Mouse (Mus musculus) heart, adult 8-10 months (tissue): ENCODE data around the gene Tctex1d1. TPM values are rescaled to one million over a fixed set of nuclear protein-coding genes. Genes with fewer than 3 reads are reported as not detected.

Experiments used
- DNase-seq: peaks from one replicate; pipeline ENCODE4 v3.0.0; 2022; ENCODE audit warnings: low spot score
- total RNA-seq, 4 experiments: library from RNA; stranded (reverse); gene quantifications; 2 replicates each; pipeline ENCODE4 v1.2.4; 2022

Gene Tctex1d1
- total RNA-seq, 4 experiments from 2014 or later, result not detected

GRCm38 (mm10) chr4:102988526-102988925, 10.1 kb downstream of the Tctex1d1 start:
- no peak for DNase-seq

DNA sequence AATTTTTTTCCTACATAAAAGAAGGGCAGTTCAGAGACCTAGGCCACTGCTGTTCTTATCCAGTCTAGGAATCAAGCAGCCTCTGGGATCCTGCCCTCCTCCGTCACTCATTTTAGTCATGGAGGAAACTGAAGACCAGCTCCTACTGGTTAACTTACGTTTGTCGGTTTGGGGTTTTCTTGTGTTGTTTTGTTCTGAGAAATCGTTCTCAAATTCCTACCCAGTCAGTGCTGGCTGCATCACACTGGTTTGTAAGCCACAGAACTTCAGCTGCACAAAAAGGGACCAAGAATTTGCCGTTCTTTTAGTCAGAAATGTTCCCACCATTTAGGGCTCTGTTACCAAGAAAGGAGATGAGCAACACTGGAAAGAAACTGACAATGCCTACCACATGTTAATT, 11.0 kb downstream of the Tctex1d1 start:
- DNase-seq, result no peak

GRCm38 (mm10) chr4:102990016-102990415, 11.6 kb downstream of the Tctex1d1 start:
- DNase-seq, result no peak

GRCm38 (mm10) chr4:102990595-102991340, 12.4 kb downstream of the Tctex1d1 start:
- DNase-seq, result no peak

DNA sequence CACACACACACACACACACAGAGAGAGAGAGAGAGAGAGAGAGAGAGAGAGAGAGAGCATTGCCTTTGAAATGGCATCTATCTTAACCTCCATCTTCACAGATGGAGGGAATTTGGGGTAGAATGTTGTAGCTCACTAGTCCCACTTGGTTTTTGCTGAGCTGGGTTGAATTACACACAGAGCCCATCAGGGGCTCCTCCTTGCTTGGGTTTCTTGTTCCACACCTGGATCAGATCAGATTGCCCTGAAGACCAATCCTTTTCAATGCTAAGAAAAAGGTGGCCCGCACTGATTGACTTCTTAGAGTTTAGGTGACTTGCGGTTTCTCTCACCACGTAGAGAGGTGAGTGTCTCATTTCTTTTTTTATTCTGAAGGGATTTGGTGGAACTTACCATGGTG, 13.3 kb downstream of the Tctex1d1 start:
- DNase-seq, result no peak

- DNase-seq, result no peak
Measured at GRCm38 (mm10) chr4:103004681-103005080, 26.3 kb downstream of the Tctex1d1 start.

- DNase-seq, result no peak
Measured at GRCm38 (mm10) chr4:103005190-103005945, 27.0 kb downstream of the Tctex1d1 start.

DNA sequence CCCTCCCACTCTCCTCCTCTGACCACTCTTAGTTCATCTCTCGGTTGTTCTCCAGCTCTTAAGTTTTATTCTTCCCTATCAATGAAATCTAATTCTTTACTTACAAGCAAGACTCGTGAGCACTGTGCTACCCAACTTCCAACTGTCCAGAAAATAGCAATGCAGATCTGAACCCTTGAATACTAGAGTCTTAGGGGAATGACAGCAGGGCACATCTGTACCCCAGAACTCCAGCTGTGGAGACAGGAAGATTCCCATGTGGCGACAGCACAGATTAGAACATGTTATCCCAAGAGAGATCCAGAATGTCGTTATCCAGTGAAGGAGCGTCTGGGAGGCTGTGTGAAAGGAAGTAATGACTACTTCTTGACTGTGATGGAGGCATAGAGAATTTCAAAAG, 27.9 kb downstream of the Tctex1d1 start:
- DNase-seq, result peak; percentile 7

GRCm38 (mm10) chr4:103006943-103007418, 28.6 kb downstream of the Tctex1d1 start:
- DNase-seq, result no peak

- DNase-seq, result no peak
Measured at GRCm38 (mm10) chr4:103010734-103011133, 32.3 kb downstream of the Tctex1d1 start.

- DNase-seq, result no peak
Measured at GRCm38 (mm10) chr4:103011823-103012222, 33.4 kb downstream of the Tctex1d1 start.

DNA sequence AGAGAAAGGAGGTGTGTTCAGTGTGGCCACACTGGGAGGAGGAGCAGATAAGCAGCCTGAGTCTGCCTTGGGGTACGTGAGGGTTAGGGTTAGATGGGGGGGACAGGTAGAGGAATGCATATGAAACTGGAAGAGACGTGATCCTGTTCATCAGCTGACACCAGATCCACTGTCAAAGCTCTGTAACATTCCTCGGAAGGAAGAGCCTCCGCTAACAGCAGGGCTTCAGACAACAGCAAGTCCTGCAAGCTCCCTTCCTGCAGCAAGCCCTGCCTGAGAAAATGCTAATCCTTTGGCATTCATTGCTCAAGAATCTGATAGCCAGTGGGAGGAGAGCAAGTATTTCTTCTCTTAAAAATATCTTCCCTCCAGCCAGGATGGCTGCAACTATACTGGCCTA, 35.1 kb downstream of the Tctex1d1 start:
- no peak for DNase-seq

GRCm38 (mm10) chr4:103026621-103027020, 48.2 kb downstream of the Tctex1d1 start, which contains the start of gene Insl5:
TSS of gene Insl5 (minus strand) at chr4:103026842.
- DNase-seq, result no peak

- no peak for DNase-seq
Measured at GRCm38 (mm10) chr4:103027745-103028144, 49.3 kb downstream of the Tctex1d1 start.

GRCm38 (mm10) chr4:103028177-103029088, 50.0 kb downstream of the Tctex1d1 start:
- DNase-seq, result no peak

DNA sequence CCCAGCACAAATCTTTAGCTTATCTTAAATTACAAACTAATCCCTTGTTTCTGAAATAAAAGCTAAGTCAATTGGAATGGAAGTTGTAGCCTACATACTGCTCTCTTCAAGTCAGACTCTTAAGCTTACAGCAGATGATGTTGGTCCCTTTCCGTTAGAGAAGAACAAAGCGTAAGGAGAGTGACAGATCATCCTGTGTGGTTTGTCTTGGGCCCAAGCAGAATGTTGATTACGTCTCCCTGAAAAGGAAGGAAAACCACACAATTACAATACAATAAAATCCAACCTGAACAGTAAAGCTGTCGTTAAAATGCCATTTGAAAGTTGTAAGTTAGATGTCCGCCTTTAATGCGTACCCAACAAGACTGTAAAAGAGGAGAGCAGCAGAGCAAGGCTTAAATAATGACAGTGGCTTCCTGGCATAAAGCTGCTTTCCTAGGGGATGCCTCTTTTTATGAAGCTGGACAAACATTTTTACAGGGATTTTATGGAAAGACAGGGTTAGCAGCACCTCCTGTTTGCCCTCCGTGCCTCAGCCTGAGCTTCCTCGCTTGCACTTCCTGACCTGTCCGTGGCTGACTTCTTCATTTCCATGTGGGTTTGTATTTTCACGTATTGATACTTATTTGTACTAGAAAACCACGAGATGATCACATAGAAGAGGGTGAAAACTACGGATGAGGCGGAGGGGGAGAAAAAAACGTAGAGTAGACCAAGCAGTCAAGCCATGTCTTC, 60.9 kb downstream of the Tctex1d1 start:
- no peak for DNase-seq

- no peak for DNase-seq
Measured at GRCm38 (mm10) chr4:103039838-103040191, 61.4 kb downstream of the Tctex1d1 start.

DNA sequence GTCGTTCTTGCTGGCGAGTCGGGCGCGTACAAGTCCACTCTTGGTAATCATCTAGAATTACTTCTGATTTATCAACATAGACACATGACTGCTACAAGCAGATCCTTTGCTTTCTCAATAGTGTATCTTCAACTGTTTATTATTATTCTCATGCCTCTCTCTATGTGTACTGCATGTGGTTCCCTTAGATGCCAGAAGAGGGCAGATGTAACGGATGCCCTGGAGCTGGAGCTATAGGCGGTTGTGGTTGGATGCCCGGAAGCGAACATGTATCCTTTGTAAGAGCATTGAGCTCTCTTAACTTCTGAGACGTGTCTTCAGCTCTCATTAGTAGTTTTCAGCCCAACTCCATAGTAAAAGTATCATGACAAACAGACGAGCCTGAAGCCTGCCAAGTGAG, 64.6 kb downstream of the Tctex1d1 start:
- no peak for DNase-seq

DNA sequence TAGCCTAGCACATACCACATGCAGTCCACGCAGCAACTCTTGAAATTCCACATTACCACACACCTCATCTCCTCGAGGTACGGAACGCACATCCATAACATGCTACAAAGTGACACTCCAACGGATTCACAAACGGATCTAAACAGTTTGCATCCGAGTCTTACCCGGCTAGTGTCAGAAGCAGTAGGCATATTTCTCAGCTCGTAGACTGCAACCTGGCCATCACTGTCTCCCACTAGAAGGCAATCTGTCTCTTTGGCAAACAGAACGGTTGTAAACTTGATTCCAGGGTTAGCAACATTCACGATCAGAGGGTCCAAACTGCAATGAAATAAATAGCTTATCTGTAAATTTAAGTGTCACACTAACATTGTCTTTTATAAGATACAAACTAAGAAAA, 69.6 kb downstream of the Tctex1d1 start:
- DNase-seq, result no peak
